Mouse (Mus musculus): ENCODE data around the gene Rsg1. TPM values are rescaled to one million over a fixed set of nuclear protein-coding genes. Genes with fewer than 3 reads are reported as not detected.

Rsg1 gene
- total and polyA plus RNA-seq, 3 experiments: 0.42 to 1.1 (median 0.52) TPM

GRCm38 (mm10) chr4:141235537-141236111 is 21.9 kb downstream of the Rsg1 start:
- peaks cover 5% of the 10 kb centered on the region for H3K4me1 ChIP-seq (ENCODE audit: control insufficient read depth, insufficient read depth, low read length)
- no peaks in the 10 kb centered on the region for H3K27me3 ChIP-seq (ENCODE audit: control insufficient read depth, insufficient read depth, low read length)
- H3K4me3 ChIP-seq: no peak overlapping the region
- no peaks in the 10 kb centered on the region for H3K79me2 ChIP-seq (replicated peaks; ENCODE audit: control insufficient read depth, insufficient read depth, low read length)
- intact Hi-C loops (cut with DNase I): no loop called here
- H3K9ac ChIP-seq (ENCODE audit: low read depth, low read length): no peak overlapping the region
- peak in 1 of 2 experiments; percentile 2 for DNase-seq
- no peak for TF ChIP-seq EP300 (IDR thresholded peaks at IDR 0.05; ENCODE audit: insufficient read depth, low read depth, low read length)
- TF ChIP-seq CTCF (IDR thresholded peaks at IDR 0.05): no peak
- no peak for TF ChIP-seq POLR2A (IDR thresholded peaks at IDR 0.05; ENCODE audit: insufficient read depth, low read depth, low read length)
- 61% methylated on average over 6 of the region's 6 CpGs for WGBS
- no peak overlapping the region for H3K27ac ChIP-seq
- H3K36me3 ChIP-seq (ENCODE audit: control insufficient read depth, insufficient read depth, low read length): no peaks in the 10 kb centered on the region

GRCm38 (mm10) chr4:141236856-141237255 is 23.1 kb downstream of the Rsg1 start:
- H3K27me3 ChIP-seq (ENCODE audit: control insufficient read depth, insufficient read depth, low read length): no peaks in the 10 kb centered on the region
- H3K79me2 ChIP-seq (replicated peaks; ENCODE audit: control insufficient read depth, insufficient read depth, low read length): no peaks in the 10 kb centered on the region
- H3K27ac ChIP-seq: no peak overlapping the region
- no peak overlapping the region for H3K9ac ChIP-seq (ENCODE audit: low read depth, low read length)
- no peak for TF ChIP-seq CTCF (IDR thresholded peaks at IDR 0.05)
- no peak for TF ChIP-seq POLR2A (IDR thresholded peaks at IDR 0.05; ENCODE audit: insufficient read depth, low read depth, low read length)
- no peak for TF ChIP-seq EP300 (IDR thresholded peaks at IDR 0.05; ENCODE audit: insufficient read depth, low read depth, low read length)
- peaks cover 6% of the 10 kb centered on the region for H3K4me1 ChIP-seq (ENCODE audit: control insufficient read depth, insufficient read depth, low read length)
- H3K4me3 ChIP-seq: no peak overlapping the region
- H3K36me3 ChIP-seq (ENCODE audit: control insufficient read depth, insufficient read depth, low read length): no peaks in the 10 kb centered on the region
- WGBS: 52% methylated on average over 3 of the region's 3 CpGs
- no peak for DNase-seq
- intact Hi-C loops (cut with DNase I): no loop called here

GRCm38 (mm10) chr4:141238492-141239387 is 25.0 kb downstream of the Rsg1 start:
- H3K4me3 ChIP-seq: peak overlapping the region; percentile 47
- H3K27me3 ChIP-seq (ENCODE audit: control insufficient read depth, insufficient read depth, low read length): no peaks in the 10 kb centered on the region
- H3K9ac ChIP-seq (ENCODE audit: low read depth, low read length): peak overlapping the region; percentile 74
- TF ChIP-seq POLR2A (IDR thresholded peaks at IDR 0.05; ENCODE audit: insufficient read depth, low read depth, low read length) (no peak), EP300 (IDR thresholded peaks at IDR 0.05; ENCODE audit: insufficient read depth, low read depth, low read length) (no peak), CTCF (IDR thresholded peaks at IDR 0.05) (no peak)
- DNase-seq: peak in 1 of 2 experiments; percentile 26
- H3K36me3 ChIP-seq (ENCODE audit: control insufficient read depth, insufficient read depth, low read length): no peaks in the 10 kb centered on the region
- H3K79me2 ChIP-seq (replicated peaks; ENCODE audit: control insufficient read depth, insufficient read depth, low read length): no peaks in the 10 kb centered on the region
- intact Hi-C loops (cut with DNase I): no loop called here
- peak overlapping the region; percentile 57; the same call in 1 of the 2 replicates for H3K27ac ChIP-seq
- H3K4me1 ChIP-seq (ENCODE audit: control insufficient read depth, insufficient read depth, low read length): peaks cover 8% of the 10 kb centered on the region
- whole genome bisulfite sequencing: 11% methylated on average over 20 of the region's 20 CpGs

GRCm38 (mm10) chr4:141239388-141240125 is 25.8 kb downstream of the Rsg1 start, which contains the start of gene Arhgef19:
Gene Arhgef19, plus strand, starts transcription at chr4:141239499.
- intact Hi-C loops (cut with DNase I): no loop called here
- H3K79me2 ChIP-seq (replicated peaks; ENCODE audit: control insufficient read depth, insufficient read depth, low read length): no peaks in the 10 kb centered on the region
- 1% methylated on average over 31 of the region's 31 CpGs for WGBS
- peak within 1 kb of the TSS; percentile 74 for H3K9ac ChIP-seq (ENCODE audit: low read depth, low read length)
- peak within 1 kb of the TSS; percentile 47 for H3K4me3 ChIP-seq
- no peak; the same call in 1 of the 2 replicates for TF ChIP-seq EP300 (IDR thresholded peaks at IDR 0.05; ENCODE audit: insufficient read depth, low read depth, low read length)
- TF ChIP-seq CTCF (IDR thresholded peaks at IDR 0.05): no peak
- peak; percentile 86 for TF ChIP-seq POLR2A (IDR thresholded peaks at IDR 0.05; ENCODE audit: insufficient read depth, low read depth, low read length)
- H3K27ac ChIP-seq: peak within 1 kb of the TSS; percentile 79
- peak; percentile 90 to 92 for DNase-seq
- H3K27me3 ChIP-seq (ENCODE audit: control insufficient read depth, insufficient read depth, low read length): no peaks in the 10 kb centered on the region
- peaks cover 8% of the 10 kb centered on the region for H3K4me1 ChIP-seq (ENCODE audit: control insufficient read depth, insufficient read depth, low read length)
- H3K36me3 ChIP-seq (ENCODE audit: control insufficient read depth, insufficient read depth, low read length): no peaks in the 10 kb centered on the region

- DNase-seq: peak in 1 of 2 experiments; percentile 46
- 12% methylated on average over 14 of the region's 14 CpGs for WGBS
- intact Hi-C loops (cut with DNase I): no loop called here
- TF ChIP-seq EP300 (IDR thresholded peaks at IDR 0.05; ENCODE audit: insufficient read depth, low read depth, low read length): no peak
- TF ChIP-seq POLR2A (IDR thresholded peaks at IDR 0.05; ENCODE audit: insufficient read depth, low read depth, low read length): no peak
- TF ChIP-seq CTCF (IDR thresholded peaks at IDR 0.05): no peak
- no peaks in the 10 kb centered on the region for H3K79me2 ChIP-seq (replicated peaks; ENCODE audit: control insufficient read depth, insufficient read depth, low read length)
- H3K27ac ChIP-seq: no peak overlapping the region; the same call in 1 of the 2 replicates
- H3K27me3 ChIP-seq (ENCODE audit: control insufficient read depth, insufficient read depth, low read length): no peaks in the 10 kb centered on the region
- peaks cover 8% of the 10 kb centered on the region for H3K4me1 ChIP-seq (ENCODE audit: control insufficient read depth, insufficient read depth, low read length)
- H3K4me3 ChIP-seq: no peak overlapping the region
- no peaks in the 10 kb centered on the region for H3K36me3 ChIP-seq (ENCODE audit: control insufficient read depth, insufficient read depth, low read length)
- H3K9ac ChIP-seq (ENCODE audit: low read depth, low read length): no peak overlapping the region
These were observed 26.9 kb downstream of the Rsg1 start for GRCm38 (mm10) chr4:141240617-141241016.

Data from heart, adult 2 months (tissue).